Mouse (Mus musculus) G1E (cell line): ENCODE data around the gene Plcxd3. TPM values are rescaled to one million over a fixed set of nuclear protein-coding genes. Genes with fewer than 3 reads are reported as not detected.

Experiments used
- ATAC-seq: 2 replicates; pipeline ENCODE4 v1.8.0; 2016; ENCODE audit warnings: mild to moderate bottlenecking; ENCODE audit not compliant: insufficient number of reproducible peaks, poor library complexity, low FRiP score, severe bottlenecking; ENCODE audit errors: extremely low read depth
- DNase-seq: peaks from one replicate; pipeline ENCODE4 v3.0.0; 2012; ENCODE audit warnings: low spot score
- H3K27me3 ChIP-seq: 2 replicates; pipeline ENCODE4 v1.6.1; 2012; ENCODE audit warnings: mild to moderate bottlenecking, low read length, inconsistent platforms; ENCODE audit not compliant: insufficient read depth
- H3K36me3 ChIP-seq: replicated peaks from 2 replicates; pipeline ENCODE3; 2012; ENCODE audit warnings: mild to moderate bottlenecking, inconsistent platforms
- H3K4me1 ChIP-seq: 2 replicates; pipeline ENCODE4 v1.6.1; 2012; ENCODE audit warnings: low read depth, low read length, inconsistent platforms, mixed read lengths; ENCODE audit not compliant: insufficient read depth
- H3K4me3 ChIP-seq: 2 replicates; pipeline ENCODE4 v1.5.1; 2012; ENCODE audit warnings: low read depth, mild to moderate bottlenecking, inconsistent platforms, low read length, moderate library complexity, mixed read lengths
- H3K9me3 ChIP-seq: replicated peaks from 2 replicates; pipeline ENCODE4 v1.6.1; 2012; ENCODE audit warnings: inconsistent platforms
- CTCF ChIP-seq: IDR thresholded peaks from 2 replicates; pipeline ENCODE4 v1.5.1; 2012; ENCODE audit warnings: low read depth, low read length, inconsistent platforms, mixed read lengths
- GATA1 ChIP-seq: IDR thresholded peaks from 2 replicates; pipeline ENCODE4 v1.6.1; 2012; ENCODE audit warnings: borderline replicate concordance, low read length, inconsistent platforms, mixed read lengths
- GATA2 ChIP-seq: IDR thresholded peaks from 2 replicates; pipeline ENCODE4 v1.6.1; 2012; ENCODE audit warnings: low read depth, low read length, inconsistent platforms, borderline replicate concordance
- POLR2AphosphoS5 ChIP-seq: IDR thresholded peaks from 2 replicates; pipeline ENCODE4 v1.6.1; 2012; ENCODE audit warnings: low read depth, low read length, inconsistent platforms; ENCODE audit not compliant: insufficient replicate concordance
- TAL1 ChIP-seq: conservative IDR thresholded peaks from 2 replicates; pipeline ENCODE4 v1.6.1; 2012; ENCODE audit warnings: low read depth, low read length, inconsistent platforms, mixed read lengths
- polyA plus RNA-seq: library from polyadenylated mRNA; stranded (reverse); fragments of >175 nt; gene quantifications from 2 replicates; pipeline ENCODE4 v1.2.3, GENCODE M21; 2012
- total RNA-seq, 2 experiments: library from RNA; stranded (forward) in 1 of 2; stranded (reverse) in 1 of 2; fragments of 200-1000 nt in 1 of 2; fragments of >200 nt in 1 of 2; fragmentation: Nextera tagmentation in 1 of 2; gene quantifications; 2 replicates each; pipeline ENCODE4 v1.2.3; 2014 to 2017

Plcxd3 gene
- total RNA-seq (2014; fragmentation: Nextera tagmentation) (not detected in 2 replicates), total RNA-seq (2017) (0.06 and 0.22 TPM in 2 replicates), polyA plus RNA-seq (not detected in 2 replicates)

DNA sequence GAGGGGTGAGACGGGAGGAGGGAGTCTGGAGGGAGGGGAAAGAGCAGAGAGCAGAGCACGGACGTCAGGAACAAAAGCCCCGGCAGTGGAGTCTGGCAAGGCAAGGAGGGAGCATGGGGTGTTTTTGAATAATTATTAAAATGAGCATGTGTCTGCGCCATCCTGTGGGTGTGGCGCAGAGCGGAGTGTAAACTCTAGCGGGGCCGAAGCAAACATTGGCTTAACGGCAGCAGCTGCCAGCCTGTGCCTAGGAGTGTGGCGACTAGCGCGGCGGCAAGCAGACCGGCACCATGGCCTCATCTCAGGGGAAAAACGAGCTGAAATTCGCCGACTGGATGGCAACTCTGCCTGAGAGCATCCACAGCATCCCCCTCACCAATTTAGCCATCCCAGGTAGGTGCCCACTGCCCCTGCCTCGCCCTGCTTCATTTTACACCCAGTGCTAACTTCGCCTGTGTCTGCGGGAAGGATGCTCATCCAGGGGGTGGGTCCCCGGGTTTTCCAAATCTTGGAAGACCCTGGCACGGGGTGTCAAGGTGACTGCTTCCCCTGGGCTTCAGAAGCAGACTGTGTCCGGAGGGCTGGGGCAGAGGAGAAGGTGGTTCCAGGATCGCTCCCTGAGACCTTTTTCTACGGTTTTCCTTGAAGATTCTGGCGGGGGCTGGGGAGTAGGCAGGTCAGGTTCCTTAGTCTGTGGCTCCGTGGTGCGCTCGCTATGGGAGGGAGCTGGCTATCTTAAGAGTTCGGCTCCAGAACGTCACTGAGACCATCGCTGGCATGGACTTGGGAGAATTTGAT, at the start of gene Plcxd3:
Gene Plcxd3 (plus strand): TSS at position 69 of the 798 bp plus-strand sequence.
- H3K4me1 ChIP-seq: no peaks in the 10 kb centered on the region
- H3K4me3 ChIP-seq: no peak within 1 kb of the TSS
- ATAC-seq (no peak), DNase-seq (no peak)
- H3K27me3 ChIP-seq: no peaks in the 10 kb centered on the region; the same call in 1 of the 2 replicates
- TF ChIP-seq CTCF: no peak
- TF ChIP-seq POLR2AphosphoS5: no peak
- TF ChIP-seq TAL1: no peak
- no peak for TF ChIP-seq GATA1
- TF ChIP-seq GATA2: no peak
- H3K36me3 ChIP-seq: no peaks in the 10 kb centered on the region
- H3K9me3 ChIP-seq: no peaks in the 10 kb centered on the region

- no peaks in the 10 kb centered on the region for H3K27me3 ChIP-seq
- no peaks in the 10 kb centered on the region for H3K9me3 ChIP-seq
- TF ChIP-seq POLR2AphosphoS5 (no peak), CTCF (no peak), TAL1 (no peak), GATA2 (no peak), GATA1 (no peak)
- no peak for ATAC-seq
- DNase-seq: no peak
- H3K4me1 ChIP-seq: no peaks in the 10 kb centered on the region
- no peak overlapping the region for H3K4me3 ChIP-seq
- H3K36me3 ChIP-seq: no peaks in the 10 kb centered on the region
Measured at GRCm38 (mm10) chr15:4331867-4332266, 43.4 kb upstream of the Plcxd3 start.

GRCm38 (mm10) chr15:4341620-4342019, 33.7 kb upstream of the Plcxd3 start:
- ATAC-seq (no peak), DNase-seq (no peak)
- no peaks in the 10 kb centered on the region for H3K27me3 ChIP-seq
- H3K4me1 ChIP-seq: no peaks in the 10 kb centered on the region
- H3K4me3 ChIP-seq: no peak overlapping the region
- H3K36me3 ChIP-seq: no peaks in the 10 kb centered on the region
- TF ChIP-seq CTCF: no peak
- H3K9me3 ChIP-seq: no peaks in the 10 kb centered on the region

DNA sequence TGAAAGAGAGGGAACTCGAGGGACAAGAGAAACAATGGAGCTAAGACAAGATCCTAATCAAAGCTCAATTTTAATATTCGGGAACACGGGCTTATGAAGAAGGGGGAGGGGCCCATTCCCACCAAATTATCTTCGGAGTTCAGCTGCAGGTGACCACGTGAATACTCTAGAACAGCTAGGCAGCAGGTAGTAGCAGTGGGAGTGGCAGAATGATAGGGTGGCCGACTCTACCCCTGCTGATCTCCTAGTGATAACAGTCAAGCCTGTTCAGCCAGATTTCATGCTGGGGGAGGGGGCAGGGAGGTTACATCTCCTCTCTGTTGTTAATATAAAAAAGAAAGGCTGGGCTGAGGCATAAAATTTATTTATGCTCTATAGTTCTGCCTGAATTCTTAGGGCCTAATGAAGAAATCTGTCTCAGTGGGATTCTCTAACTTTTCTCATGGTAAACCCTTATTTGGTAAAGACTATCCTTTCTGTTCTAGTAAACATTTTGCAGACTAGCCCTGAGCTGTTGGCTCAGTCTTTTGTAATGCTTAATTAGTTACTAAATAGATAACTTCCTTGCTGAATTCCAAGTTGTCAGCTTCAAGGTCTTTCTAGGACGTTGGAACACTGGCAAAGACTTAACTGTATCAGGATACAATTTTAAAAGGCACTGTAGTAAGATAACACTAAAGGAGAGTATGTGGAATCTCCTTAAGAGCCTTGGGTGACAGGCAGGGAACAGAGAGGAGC, 26.3 kb upstream of the Plcxd3 start:
- H3K36me3 ChIP-seq: no peaks in the 10 kb centered on the region
- H3K4me1 ChIP-seq: no peaks in the 10 kb centered on the region
- DNase-seq (no peak), ATAC-seq (no peak)
- no peaks in the 10 kb centered on the region for H3K27me3 ChIP-seq
- H3K4me3 ChIP-seq: no peak overlapping the region
- H3K9me3 ChIP-seq: no peaks in the 10 kb centered on the region
- TF ChIP-seq GATA1 (no peak), POLR2AphosphoS5 (no peak), TAL1 (no peak), CTCF (no peak), GATA2 (no peak)

DNA sequence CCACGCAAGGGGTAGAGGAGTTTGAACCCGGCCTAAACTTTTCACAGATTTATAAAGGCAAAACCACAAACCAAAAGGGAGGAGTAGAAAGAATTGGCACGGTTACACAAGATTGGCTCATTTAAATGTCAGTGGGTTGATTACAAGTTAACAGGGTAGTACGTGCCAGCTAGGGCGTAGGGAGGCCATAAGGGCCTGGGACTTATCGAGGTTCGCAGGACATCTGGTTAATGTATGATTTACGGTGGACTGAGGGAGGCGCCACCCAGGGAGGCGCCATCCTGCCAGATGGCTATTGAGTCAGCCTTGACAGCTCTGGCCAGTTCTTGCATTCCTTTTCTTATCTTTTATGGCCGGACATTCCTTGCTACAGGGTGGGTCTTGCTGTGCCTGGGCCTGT, 18.9 kb upstream of the Plcxd3 start:
- DNase-seq: no peak
- TF ChIP-seq GATA1 (no peak), CTCF (no peak), TAL1 (no peak), POLR2AphosphoS5 (no peak), GATA2 (no peak)
- Histone ChIP-seq H3K4me1 (no peaks in the 10 kb centered on the region), H3K36me3 (no peaks in the 10 kb centered on the region), H3K9me3 (no peaks in the 10 kb centered on the region), H3K27me3 (no peaks in the 10 kb centered on the region), H3K4me3 (no peak overlapping the region)
- ATAC-seq: no peak

DNA sequence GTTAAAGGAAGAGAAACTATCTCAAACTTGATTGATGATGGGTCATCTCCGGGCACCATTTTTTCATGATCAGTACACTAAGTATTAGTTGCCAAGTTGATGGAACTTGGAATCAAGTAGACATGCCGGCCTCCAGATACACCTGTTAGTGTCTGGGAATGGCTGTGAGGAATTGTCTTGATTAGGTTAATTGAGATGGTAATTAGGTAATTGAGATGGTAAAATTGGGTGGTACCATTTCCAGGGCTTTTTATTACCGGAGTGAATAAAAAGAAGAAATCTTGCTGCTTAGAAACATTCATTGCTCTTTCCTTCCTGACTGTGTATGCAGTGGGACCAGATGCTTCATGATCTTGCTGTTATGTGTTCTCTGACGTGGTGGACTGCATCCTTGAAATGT, 17.6 kb upstream of the Plcxd3 start:
- Histone ChIP-seq H3K36me3 (no peaks in the 10 kb centered on the region), H3K4me3 (no peak overlapping the region), H3K4me1 (no peaks in the 10 kb centered on the region), H3K27me3 (no peaks in the 10 kb centered on the region), H3K9me3 (no peaks in the 10 kb centered on the region)
- DNase-seq (no peak), ATAC-seq (no peak)
- TF ChIP-seq CTCF (no peak), GATA2 (no peak), TAL1 (no peak), GATA1 (no peak), POLR2AphosphoS5 (no peak)
